Mouse (Mus musculus) embryonic facial prominence, embryonic 12.5 days (tissue): ENCODE results near the gene Clk2. TPM values are rescaled to one million over a fixed set of nuclear protein-coding genes. Genes with fewer than 3 reads are reported as not detected.
A peak's percentile ranks its signal among the peaks of the same experiment; 100 is the strongest.

Source experiments
- ATAC-seq: fragments of 200-750 bp; cut with Nextera tagmentation; 2 replicates; pipeline ENCODE4 v1.8.0; 2017; ENCODE audit not compliant: insufficient number of reproducible peaks, insufficient read depth, low FRiP score, low TSS enrichment
- H3K27ac ChIP-seq: fragments of 300-500 bp; sonication (generic); 2 replicates; pipeline ENCODE4 v1.5.1; 2016; ENCODE audit warnings: mild to moderate bottlenecking
- H3K27me3 ChIP-seq: fragments of 300-500 bp; sonication (generic); 2 replicates; pipeline ENCODE4 v1.6.1; 2016; ENCODE audit warnings: mild to moderate bottlenecking, moderate library complexity
- H3K36me3 ChIP-seq: fragments of 300-500 bp; sonication (generic); 2 replicates; pipeline ENCODE4 v1.6.1; 2016; ENCODE audit warnings: mild to moderate bottlenecking
- H3K4me1 ChIP-seq: fragments of 300-500 bp; sonication (generic); 2 replicates; pipeline ENCODE4 v1.6.1; 2016
- H3K4me2 ChIP-seq: fragments of 300-500 bp; sonication (generic); replicated peaks from 2 replicates; pipeline ENCODE4 v1.6.1; 2016; ENCODE audit warnings: mild to moderate bottlenecking, moderate library complexity
- H3K4me3 ChIP-seq: fragments of 300-500 bp; sonication (generic); 2 replicates; pipeline ENCODE4 v1.5.1; 2016; ENCODE audit warnings: mild to moderate bottlenecking
- H3K9ac ChIP-seq: fragments of 300-500 bp; sonication (generic); 2 replicates; pipeline ENCODE4 v1.6.1; 2016; ENCODE audit warnings: mild to moderate bottlenecking, moderate library complexity
- H3K9me3 ChIP-seq: fragments of 300-500 bp; sonication (generic); 2 replicates; pipeline ENCODE4 v1.6.1; 2016; ENCODE audit warnings: mild to moderate bottlenecking, moderate library complexity
- WGBS: fragments of 180-500 bp; shearing (Covaris S2); methylation state at CpG from one replicate; pipeline ENCODE4 v1.1.7; 2016; 5-methylcytosine and 5-hydroxymethylcytosine counted together
- polyA plus RNA-seq: library from polyadenylated mRNA; unstranded; fragments of >200 nt; fragmentation: Nextera tagmentation; extraction: Ambion mirVana; gene quantifications from 2 replicates; pipeline ENCODE4 v1.2.1, GENCODE M21; 2016

Clk2 gene
- polyA plus RNA-seq = 51.3 and 52.6 TPM in 2 replicates

GRCm38 (mm10) chr3:89164506-89165267, at the start of gene Clk2:
Gene Clk2, plus strand, starts transcription at chr3:89164795.
- H3K4me2 ChIP-seq = peak within 1 kb of the TSS; percentile 76
- peak; percentile 89 for ATAC-seq
- H3K4me1 ChIP-seq = peaks cover 18% of the 10 kb centered on the region
- H3K27ac ChIP-seq = peak within 1 kb of the TSS; percentile 98
- H3K4me3 ChIP-seq = peak within 1 kb of the TSS; percentile 89
- H3K9ac ChIP-seq = peak within 1 kb of the TSS; percentile 98
- H3K36me3 ChIP-seq = peaks cover 29% of the 10 kb centered on the region
- H3K27me3 ChIP-seq = peaks cover 3% of the 10 kb centered on the region; the same call in 1 of the 2 replicates
- WGBS = under 1% methylated on average over 65 of the region's 79 CpGs
- no peaks in the 10 kb centered on the region for H3K9me3 ChIP-seq

GRCm38 (mm10) chr3:89115522-89115921, 49.1 kb upstream of the Clk2 start:
- Histone ChIP-seq H3K4me1 (no peaks in the 10 kb centered on the region), H3K4me3 (no peak overlapping the region), H3K36me3 (no peaks in the 10 kb centered on the region), H3K9me3 (no peaks in the 10 kb centered on the region), H3K27me3 (no peaks in the 10 kb centered on the region), H3K9ac (no peak overlapping the region), H3K27ac (no peak overlapping the region), H3K4me2 (no peak overlapping the region)
- ATAC-seq = no peak
- WGBS = 17% methylated on average over 2 of the region's 2 CpGs

- H3K9me3 ChIP-seq = no peaks in the 10 kb centered on the region
- H3K9ac ChIP-seq = no peak overlapping the region
- 82% methylated on average over 2 of the region's 2 CpGs for WGBS
- no peak for ATAC-seq
- H3K4me2 ChIP-seq = no peak overlapping the region
- no peaks in the 10 kb centered on the region for H3K27me3 ChIP-seq
- no peaks in the 10 kb centered on the region for H3K4me1 ChIP-seq
- no peak overlapping the region for H3K27ac ChIP-seq
- no peaks in the 10 kb centered on the region for H3K36me3 ChIP-seq
- H3K4me3 ChIP-seq = no peak overlapping the region
Observed at GRCm38 (mm10) chr3:89123313-89123712, 41.3 kb upstream of the Clk2 start.

- 82% methylated on average over 3 of the region's 3 CpGs for WGBS
- Histone ChIP-seq H3K4me1 (no peaks in the 10 kb centered on the region), H3K36me3 (no peaks in the 10 kb centered on the region), H3K4me3 (no peak overlapping the region), H3K9ac (no peak overlapping the region), H3K27me3 (no peaks in the 10 kb centered on the region), H3K27ac (no peak overlapping the region), H3K4me2 (no peak overlapping the region), H3K9me3 (no peaks in the 10 kb centered on the region)
- ATAC-seq = no peak
Observed at GRCm38 (mm10) chr3:89124241-89124640, 40.4 kb upstream of the Clk2 start.

- H3K27ac ChIP-seq = no peak overlapping the region
- no peak for ATAC-seq
- H3K4me1 ChIP-seq = no peaks in the 10 kb centered on the region
- WGBS = 88% methylated on average over 3 of the region's 3 CpGs
- no peaks in the 10 kb centered on the region for H3K9me3 ChIP-seq
- no peak overlapping the region for H3K9ac ChIP-seq
- H3K27me3 ChIP-seq = no peaks in the 10 kb centered on the region
- H3K4me3 ChIP-seq = no peak overlapping the region
- H3K4me2 ChIP-seq = no peak overlapping the region
- H3K36me3 ChIP-seq = no peaks in the 10 kb centered on the region
Observed at GRCm38 (mm10) chr3:89125981-89126380, 38.6 kb upstream of the Clk2 start.

- WGBS = 85% methylated on average over 3 of the region's 3 CpGs
- Histone ChIP-seq H3K4me2 (no peak overlapping the region), H3K9ac (no peak overlapping the region), H3K36me3 (no peaks in the 10 kb centered on the region), H3K4me3 (no peak overlapping the region), H3K4me1 (peaks cover 6% of the 10 kb centered on the region; the same call in 1 of the 2 replicates), H3K27ac (no peak overlapping the region), H3K9me3 (no peaks in the 10 kb centered on the region), H3K27me3 (0 out of 2 replicates have a peak, but pooled peaks cover 5% of the 10 kb centered on the region)
- no peak for ATAC-seq
Observed at GRCm38 (mm10) chr3:89129908-89130307, 34.7 kb upstream of the Clk2 start.

- Histone ChIP-seq H3K9me3 (no peaks in the 10 kb centered on the region), H3K4me2 (peak overlapping the region; percentile 63), H3K27me3 (peaks cover 9% of the 10 kb centered on the region; the same call in 1 of the 2 replicates), H3K9ac (0 out of 2 replicates have a peak overlapping the region, but pooled peaks have one; percentile 48), H3K4me3 (peak overlapping the region; percentile 33), H3K4me1 (peaks cover 6% of the 10 kb centered on the region; the same call in 1 of the 2 replicates), H3K36me3 (no peaks in the 10 kb centered on the region), H3K27ac (no peak overlapping the region)
- ATAC-seq = no peak
- WGBS = 35% methylated on average over 4 of the region's 4 CpGs
Observed at GRCm38 (mm10) chr3:89131816-89132215, 32.8 kb upstream of the Clk2 start.

- peak overlapping the region; percentile 48 for H3K9ac ChIP-seq
- no peaks in the 10 kb centered on the region for H3K36me3 ChIP-seq
- H3K27ac ChIP-seq = no peak overlapping the region
- H3K4me1 ChIP-seq = peaks cover 6% of the 10 kb centered on the region; the same call in 1 of the 2 replicates
- no peak for ATAC-seq
- H3K4me2 ChIP-seq = peak overlapping the region; percentile 63
- WGBS = 15% methylated on average over 30 of the region's 30 CpGs
- H3K4me3 ChIP-seq = peak overlapping the region; percentile 33
- H3K9me3 ChIP-seq = no peaks in the 10 kb centered on the region
- peaks cover 9% of the 10 kb centered on the region; the same call in 1 of the 2 replicates for H3K27me3 ChIP-seq
Observed at GRCm38 (mm10) chr3:89132285-89133062, 32.1 kb upstream of the Clk2 start.

GRCm38 (mm10) chr3:89133063-89133450, 31.5 kb upstream of the Clk2 start:
- no peak for ATAC-seq
- Histone ChIP-seq H3K4me2 (no peak overlapping the region), H3K4me3 (no peak overlapping the region), H3K27ac (no peak overlapping the region), H3K4me1 (peaks cover 6% of the 10 kb centered on the region; the same call in 1 of the 2 replicates), H3K9me3 (no peaks in the 10 kb centered on the region), H3K36me3 (no peaks in the 10 kb centered on the region), H3K9ac (no peak overlapping the region), H3K27me3 (peaks cover 9% of the 10 kb centered on the region; the same call in 1 of the 2 replicates)
- 79% methylated on average over 7 of the region's 7 CpGs for WGBS

- WGBS = 96% methylated on average over 1 of the region's 1 CpGs
- Histone ChIP-seq H3K9me3 (no peaks in the 10 kb centered on the region), H3K27ac (no peak overlapping the region), H3K4me3 (no peak overlapping the region), H3K4me2 (no peak overlapping the region), H3K4me1 (peaks cover 6% of the 10 kb centered on the region; the same call in 1 of the 2 replicates), H3K36me3 (no peaks in the 10 kb centered on the region), H3K9ac (no peak overlapping the region), H3K27me3 (peaks cover 9% of the 10 kb centered on the region; the same call in 1 of the 2 replicates)
- ATAC-seq = no peak
Observed at GRCm38 (mm10) chr3:89133752-89134151, 30.8 kb upstream of the Clk2 start.

- H3K4me3 ChIP-seq = no peak within 1 kb of the TSS
- peaks cover 6% of the 10 kb centered on the region; the same call in 1 of the 2 replicates for H3K4me1 ChIP-seq
- H3K9me3 ChIP-seq = no peaks in the 10 kb centered on the region
- ATAC-seq = no peak
- peaks cover 9% of the 10 kb centered on the region; the same call in 1 of the 2 replicates for H3K27me3 ChIP-seq
- no peak within 1 kb of the TSS for H3K4me2 ChIP-seq
- no peaks in the 10 kb centered on the region for H3K36me3 ChIP-seq
- no peak within 1 kb of the TSS for H3K27ac ChIP-seq
- WGBS = 55% methylated on average over 3 of the region's 3 CpGs
- no peak within 1 kb of the TSS for H3K9ac ChIP-seq
Observed at GRCm38 (mm10) chr3:89135958-89136357, 28.6 kb upstream of the Clk2 start, which contains the start of gene Pklr. Gene Pklr, plus strand, starts transcription at chr3:89136142.
